Mouse (Mus musculus) cerebellum, adult 11-12 months (tissue): ENCODE results near the gene Irf8.
"Not testable (repeated sequence)": the region's sequence is repeated elsewhere in the genome, so short reads cannot be mapped to it uniquely, and the experiment has no call there.

ENCODE experiments used
- DNase-seq: peaks from one replicate; pipeline ENCODE4 v3.0.0; 2022

The Irf8 gene

DNA sequence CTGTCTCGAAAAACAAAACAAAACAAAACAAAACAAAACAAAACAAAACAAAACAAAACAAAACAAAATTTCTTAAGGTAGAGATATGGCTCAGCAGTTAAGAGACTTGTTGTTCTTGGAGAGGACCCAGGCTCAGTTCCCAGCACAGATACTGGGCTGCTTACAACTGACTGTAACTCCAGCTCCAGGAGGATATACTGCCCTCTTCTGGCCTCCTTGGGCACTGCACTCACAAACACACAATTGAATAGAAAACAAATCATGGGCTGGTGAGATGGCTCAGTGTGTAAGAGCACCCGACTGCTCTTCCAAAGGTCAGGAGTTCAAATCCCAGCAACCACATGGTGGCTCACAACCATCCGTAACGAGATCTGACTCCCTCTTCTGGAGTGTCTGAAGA, 12.1 kb upstream of the Irf8 start:
- DNase-seq: not testable (repeated sequence)

DNA sequence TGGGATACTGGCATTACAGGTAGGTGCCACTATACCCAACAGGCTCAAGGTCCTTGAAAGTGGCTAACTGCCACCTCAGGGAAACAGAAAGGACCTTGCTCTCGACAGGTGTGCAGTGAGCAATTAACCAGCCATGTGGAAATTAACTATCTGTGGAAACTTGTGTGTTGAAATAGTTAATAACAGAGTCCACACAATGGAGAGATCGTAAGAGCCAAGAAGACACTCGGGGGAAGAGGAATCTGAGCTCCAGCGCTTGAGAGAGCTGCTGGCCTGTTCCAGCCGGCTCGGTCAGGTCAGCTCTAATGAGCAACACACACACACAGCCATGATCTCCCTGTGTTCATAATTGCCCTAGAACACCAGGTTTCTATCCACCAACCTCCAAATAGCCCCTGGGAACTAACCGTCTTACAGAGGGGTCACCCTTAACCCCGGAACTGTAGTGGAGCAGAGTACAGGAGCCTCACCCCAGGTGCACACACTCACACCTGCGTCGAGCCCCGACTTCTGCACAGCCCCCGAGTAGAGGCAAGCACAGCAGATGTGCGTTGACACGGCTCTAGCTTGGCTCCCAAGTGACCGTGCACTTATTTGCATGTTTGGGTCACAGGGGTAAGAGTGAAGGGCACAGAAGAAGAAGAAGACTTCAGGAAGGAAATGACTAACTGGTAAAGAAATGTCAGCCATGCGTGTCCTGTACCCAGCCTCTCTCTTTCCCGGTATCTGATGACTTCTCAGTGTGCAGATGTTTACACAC, 11.2 kb upstream of the Irf8 start:
- DNase-seq: no peak

GRCm38 (mm10) chr8:120725576-120725950, 10.6 kb upstream of the Irf8 start:
- no peak for DNase-seq

DNA sequence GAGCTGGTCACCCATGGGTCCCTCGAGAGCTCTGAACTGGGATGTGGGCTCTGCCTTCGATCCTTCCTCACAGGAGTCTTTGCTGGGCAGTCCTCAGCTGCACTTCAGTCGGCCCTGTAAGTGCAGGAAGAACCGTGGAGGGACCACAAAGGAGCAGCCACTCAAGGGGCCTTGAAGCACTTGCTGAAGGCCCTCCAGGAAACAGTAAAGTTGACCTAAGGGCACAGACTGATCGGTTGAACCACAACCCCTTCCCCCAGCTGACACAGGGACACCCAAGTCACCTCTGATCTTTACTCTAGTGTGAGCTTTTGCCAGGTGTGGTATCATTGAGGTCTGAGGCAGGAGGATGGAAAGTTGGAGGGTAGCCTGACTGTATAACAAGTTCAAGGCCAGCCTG, 10.1 kb upstream of the Irf8 start:
- no peak for DNase-seq

GRCm38 (mm10) chr8:120728488-120729160, 7.5 kb upstream of the Irf8 start:
- DNase-seq: no peak

DNA sequence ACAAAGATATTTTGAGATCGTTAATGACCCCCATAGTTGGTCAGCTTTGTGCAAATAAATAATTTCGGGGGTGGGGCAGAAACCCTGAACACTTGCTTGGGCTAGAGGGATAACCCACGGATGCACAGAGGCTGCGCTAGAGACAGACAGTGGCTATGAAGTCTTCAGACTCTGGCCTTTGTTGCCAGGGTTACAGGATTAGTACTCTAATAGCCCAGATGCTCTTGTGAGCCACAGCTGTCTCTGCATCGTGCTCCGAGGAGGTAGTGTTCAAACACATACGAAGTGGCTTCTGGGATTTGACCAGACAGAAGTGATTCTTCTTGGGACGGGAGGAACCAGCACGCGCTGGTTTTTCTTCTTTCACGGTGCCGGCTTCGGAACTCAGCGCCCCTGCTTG, 4.6 kb upstream of the Irf8 start:
- no peak for DNase-seq

DNA sequence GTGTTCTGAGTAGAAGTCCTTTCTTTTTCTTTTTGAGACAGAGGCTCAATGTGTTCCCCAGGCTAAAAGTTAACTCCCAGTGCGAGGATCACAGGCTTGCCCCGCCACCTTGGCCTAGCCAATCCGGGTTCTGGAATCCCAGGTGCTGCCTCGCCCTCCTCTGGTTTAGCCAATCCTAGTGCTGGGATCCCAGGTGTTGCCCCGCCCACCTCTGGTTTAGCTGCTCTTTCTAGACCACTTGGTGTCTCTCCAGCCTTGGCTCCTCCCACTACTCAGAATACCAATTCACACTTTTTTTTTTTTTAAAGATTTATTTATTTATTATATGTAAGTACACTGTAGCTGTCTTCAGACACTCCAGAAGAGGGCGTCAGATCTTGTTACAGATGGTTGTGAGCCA, 4.1 kb upstream of the Irf8 start:
- DNase-seq: no peak

DNA sequence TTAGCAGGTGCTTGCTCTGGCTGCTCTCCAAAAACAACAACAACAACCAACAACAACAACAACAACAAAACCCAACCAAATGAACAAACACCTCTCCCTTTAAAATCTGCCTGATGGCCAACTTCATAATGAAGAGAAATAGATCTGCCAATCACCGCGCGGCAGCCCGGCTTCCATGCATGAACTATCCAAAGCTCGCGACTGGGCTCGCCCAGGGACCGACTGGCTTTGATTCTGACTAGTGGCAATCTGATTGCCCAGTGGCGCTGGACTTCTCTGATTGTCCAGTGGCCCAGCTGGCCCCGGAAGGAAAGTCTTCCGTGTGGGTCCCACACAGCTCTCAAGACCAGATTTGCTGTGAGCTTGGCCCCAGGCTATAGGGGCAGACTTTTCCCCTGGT, 328 bp downstream of the Irf8 start:
- no peak for DNase-seq

- DNase-seq: no peak
These were observed 1.0 kb downstream of the Irf8 start for GRCm38 (mm10) chr8:120737166-120737565.

DNA sequence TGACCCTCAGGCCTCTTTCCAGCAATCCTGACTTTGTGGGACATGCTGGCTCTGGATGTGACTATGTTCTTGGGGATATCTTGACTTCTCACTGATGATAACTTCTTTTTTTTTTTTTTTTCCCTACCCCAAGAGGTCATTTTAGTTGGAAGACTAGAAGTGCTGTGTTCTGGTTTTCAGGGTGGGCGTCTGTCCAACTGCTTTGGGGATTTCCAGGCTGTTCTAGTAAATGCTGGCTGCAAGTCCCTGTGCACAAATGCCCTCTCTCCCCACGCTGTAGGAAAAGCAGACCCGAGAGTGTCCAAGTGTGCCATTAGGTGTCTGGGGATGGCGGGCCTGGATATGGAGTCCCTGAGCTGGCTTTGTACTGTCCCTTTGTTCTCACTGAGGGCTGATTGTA, 2.6 kb downstream of the Irf8 start:
- DNase-seq: no peak

- no peak for DNase-seq
These were observed 3.4 kb downstream of the Irf8 start for GRCm38 (mm10) chr8:120739526-120739925.

- DNase-seq: no peak
These were observed 4.4 kb downstream of the Irf8 start for GRCm38 (mm10) chr8:120740579-120740978.

DNA sequence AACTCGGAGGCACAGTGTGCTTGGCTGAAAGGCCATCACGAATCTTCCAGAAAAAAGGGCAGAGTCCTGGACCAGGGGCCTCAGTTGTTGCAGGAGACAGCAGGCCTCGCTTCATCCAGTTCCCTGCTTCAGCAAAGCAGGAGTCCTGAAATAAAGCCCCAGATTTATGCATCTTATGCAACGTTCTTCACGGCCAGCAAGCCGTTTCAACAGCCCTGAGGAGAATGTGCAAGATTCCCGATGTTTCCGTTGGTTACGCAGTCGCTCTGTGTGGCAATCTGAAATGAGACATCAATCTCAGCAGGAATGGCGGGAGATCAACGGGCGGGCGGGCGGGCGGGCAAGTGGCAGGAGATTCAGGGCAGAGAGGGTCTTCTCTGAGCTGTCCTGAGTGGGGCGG, 4.8 kb downstream of the Irf8 start:
- no peak for DNase-seq

DNA sequence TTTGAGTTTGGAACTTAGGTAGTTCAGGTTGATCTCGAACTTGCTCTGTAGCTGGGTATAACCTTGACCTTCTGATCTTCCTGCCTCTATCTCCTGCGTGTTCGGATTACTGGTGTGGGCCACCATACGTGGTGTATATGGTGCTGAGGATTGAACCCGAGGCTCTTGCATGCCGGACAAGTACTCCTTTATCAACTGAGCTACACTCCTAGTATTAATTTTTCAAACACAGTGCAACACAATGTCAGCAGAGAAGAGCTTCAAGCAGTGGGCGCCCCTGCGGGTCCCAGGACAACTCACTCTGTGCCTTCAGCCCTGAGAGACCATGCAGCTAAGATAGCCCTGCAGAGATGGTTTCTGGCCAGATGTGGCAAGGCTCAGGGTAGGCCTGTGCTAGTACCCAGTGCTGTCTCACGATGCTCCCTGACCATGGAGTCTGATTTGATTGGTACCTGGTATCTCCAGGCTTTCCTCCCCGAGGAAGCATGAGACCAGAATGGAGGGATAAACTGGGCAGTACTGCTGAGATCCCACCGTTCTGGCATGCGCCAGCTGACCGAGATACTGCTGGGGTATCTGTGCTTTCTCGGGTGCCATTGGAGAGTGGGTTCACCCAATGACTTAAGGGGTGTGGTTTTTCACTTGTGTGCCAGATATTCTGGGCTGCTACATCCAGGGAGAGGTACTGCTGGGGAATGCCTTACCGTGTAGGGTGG, 5.8 kb downstream of the Irf8 start:
- DNase-seq: no peak

GRCm38 (mm10) chr8:120743149-120743897, 7.2 kb downstream of the Irf8 start:
- DNase-seq: no peak

DNA sequence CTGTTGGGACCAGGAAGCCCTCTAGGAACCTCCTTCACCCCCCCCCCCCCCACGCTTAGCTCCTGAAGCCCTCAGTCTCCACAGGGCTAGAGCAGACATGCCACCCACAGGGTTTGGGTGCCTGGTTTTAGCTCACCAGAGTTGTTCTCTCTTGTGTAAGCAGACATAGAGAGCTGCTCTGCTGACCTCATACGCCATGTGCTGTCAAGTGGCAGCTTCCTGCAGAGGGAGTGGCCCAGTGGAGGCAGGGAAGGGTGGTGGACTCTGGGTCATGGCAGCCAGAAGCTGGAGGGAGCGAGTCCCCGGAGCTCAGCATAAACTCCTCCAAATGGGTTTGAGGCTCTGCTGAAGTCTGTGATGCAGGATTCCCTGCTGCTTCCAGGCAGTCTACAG, 7.7 kb downstream of the Irf8 start:
- no peak for DNase-seq

DNA sequence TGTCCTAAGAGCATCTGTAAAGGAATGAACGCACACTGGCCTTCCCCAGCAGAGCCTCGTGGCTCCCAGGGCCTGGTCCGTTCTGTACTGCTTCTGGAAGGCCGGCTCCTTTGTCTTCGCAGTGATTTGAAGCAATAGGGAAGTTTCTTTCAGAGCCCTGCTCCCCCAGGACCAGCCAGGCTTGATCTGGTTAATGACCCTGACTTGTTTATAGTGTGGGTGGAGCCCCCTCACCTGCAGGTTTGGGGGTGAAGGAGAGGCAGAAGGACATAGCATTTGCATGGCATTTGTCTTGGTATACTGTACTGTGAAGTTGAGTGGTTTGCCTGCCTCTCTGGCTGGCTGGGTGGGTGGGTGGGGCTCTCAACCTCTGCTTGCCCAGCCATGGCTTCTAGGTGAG, 8.3 kb downstream of the Irf8 start:
- DNase-seq: no peak

GRCm38 (mm10) chr8:120745226-120745625, 9.1 kb downstream of the Irf8 start:
- DNase-seq: no peak

DNA sequence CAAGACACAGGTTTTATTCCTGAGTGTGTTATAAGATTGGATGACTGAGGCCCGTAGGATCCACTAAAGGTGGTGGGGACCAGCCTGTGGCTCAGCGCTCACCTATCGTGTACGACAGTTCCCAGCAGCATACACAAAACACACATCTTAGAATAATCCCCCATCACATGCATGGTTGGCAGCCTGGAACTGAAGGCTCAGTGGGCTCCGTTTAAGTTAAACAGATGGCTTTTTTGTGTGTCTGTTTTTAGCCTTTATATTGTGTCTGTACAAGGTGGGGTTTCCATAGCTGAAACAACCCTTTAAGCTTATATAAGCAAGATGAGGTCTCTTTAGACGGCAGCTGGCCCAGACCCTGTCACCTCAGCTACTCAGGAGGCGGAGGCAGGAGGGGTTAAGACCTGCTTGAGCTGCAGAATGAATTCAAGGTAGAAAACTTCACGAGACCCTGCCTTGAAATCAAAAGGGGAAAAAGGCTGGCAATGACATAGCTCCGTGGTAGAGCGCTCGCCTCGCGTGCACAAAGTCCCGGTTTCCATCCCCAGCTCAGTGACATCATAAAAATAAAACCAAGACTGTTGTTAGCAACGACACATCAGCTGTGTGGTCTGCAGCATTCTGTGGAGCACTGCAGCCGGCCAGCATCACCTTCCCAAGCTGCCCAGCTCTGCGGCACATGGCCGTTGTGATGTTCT, 10.0 kb downstream of the Irf8 start:
- DNase-seq: no peak

- no peak for DNase-seq
These were observed 11.1 kb downstream of the Irf8 start for GRCm38 (mm10) chr8:120747286-120747685.

DNA sequence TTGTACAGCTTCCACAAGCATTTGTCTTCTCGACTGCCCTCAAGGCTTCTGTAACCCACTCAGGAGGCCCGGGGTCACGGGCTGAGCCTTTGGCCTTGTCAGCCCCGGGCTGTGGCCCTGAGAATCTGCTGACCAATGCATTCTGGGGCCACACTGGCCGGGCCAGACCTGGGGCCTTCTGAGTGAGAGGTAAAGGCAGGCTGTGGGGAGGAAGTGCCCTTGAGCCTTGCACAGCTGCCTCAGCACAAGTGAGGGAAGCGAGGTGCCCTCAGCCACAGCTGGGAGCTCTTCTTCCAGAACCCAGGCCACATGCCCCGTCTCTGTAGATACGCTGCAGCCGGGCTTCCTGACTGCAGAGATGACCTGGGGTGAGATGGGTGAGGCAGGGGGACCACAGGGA, 14.5 kb downstream of the Irf8 start:
- DNase-seq: no peak

DNA sequence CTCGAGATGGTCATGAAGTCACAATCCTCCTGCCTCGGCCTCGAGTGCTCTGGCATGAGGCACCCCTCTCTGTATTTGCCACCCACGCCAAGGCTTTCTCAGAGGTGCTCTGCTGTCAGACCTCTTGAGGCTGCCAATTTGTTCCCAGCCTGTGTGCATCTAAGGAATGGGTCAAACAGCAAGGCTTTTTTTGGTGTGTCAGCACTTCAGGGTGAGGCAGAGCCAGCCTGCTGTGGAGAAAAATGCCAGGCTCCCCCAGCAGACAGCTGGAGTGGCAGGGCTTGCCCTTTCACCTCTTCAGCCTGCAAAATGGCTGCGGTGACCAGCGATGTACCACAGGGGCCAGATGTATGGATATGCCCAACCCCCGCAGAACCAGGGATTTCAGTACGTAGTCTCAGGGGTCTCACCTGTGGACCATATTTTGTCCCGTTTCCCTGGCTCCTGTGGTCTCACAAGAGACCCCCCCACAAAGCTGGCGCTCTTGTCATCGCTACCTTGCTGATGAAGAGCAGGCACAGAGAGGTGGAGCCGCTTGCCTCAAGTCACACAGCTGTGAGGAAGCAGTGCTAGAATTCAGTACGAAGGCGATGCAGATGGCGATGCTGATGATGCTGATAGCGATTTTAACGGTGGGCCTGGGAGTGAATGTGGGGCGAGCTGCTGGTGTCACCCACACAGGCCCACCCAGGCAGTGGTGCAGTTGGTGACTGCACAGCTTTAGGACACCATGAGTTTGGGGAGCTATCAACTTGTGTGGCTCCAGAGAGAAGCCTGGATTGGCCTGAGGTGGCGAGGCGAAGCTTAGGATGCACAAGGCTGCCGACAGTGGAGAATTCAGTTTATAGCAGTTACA, 15.3 kb downstream of the Irf8 start:
- no peak for DNase-seq
